Mouse (Mus musculus): ENCODE results near the gene Polr3g. TPM values are rescaled to one million over a fixed set of nuclear protein-coding genes. Genes with fewer than 3 reads are reported as not detected.
"Not testable (repeated sequence)": the region's sequence is repeated elsewhere in the genome, so short reads cannot be mapped to it uniquely, and the experiment has no call there.

Gene Polr3g
- polyA plus RNA-seq, 1 experiment from 2014 or later: 12.8 TPM

GRCm38 (mm10) chr13:81650382-81650781 lies 60.4 kb downstream of the Polr3g start:
- not testable (repeated sequence) for ATAC-seq (ENCODE audit: low FRiP score)

GRCm38 (mm10) chr13:81646348-81646747 lies 64.5 kb downstream of the Polr3g start:
- Histone ChIP-seq H3K9ac (ENCODE audit: low read depth, low read length) (no peak overlapping the region), H3K36me3 (ENCODE audit: control insufficient read depth, insufficient read depth, low read length) (no peaks in the 10 kb centered on the region), H3K4me2 (replicated peaks; ENCODE audit: low read depth, low read length) (no peak overlapping the region), H3K27me3 (ENCODE audit: control insufficient read depth, insufficient read depth, low read length) (no peaks in the 10 kb centered on the region), H3K9me3 (ENCODE audit: control insufficient read depth, low read length) (no peaks in the 10 kb centered on the region), H3K4me1 (replicated peaks; ENCODE audit: control insufficient read depth, insufficient read depth, low read length) (no peaks in the 10 kb centered on the region), H3K27ac (ENCODE audit: low read depth, low read length) (no peak overlapping the region), H3K4me3 (ENCODE audit: low read depth, low read length) (no peak overlapping the region)
- DNase-seq (ENCODE audit: low spot score) (no peak), ATAC-seq (ENCODE audit: low FRiP score) (no peak)
- WGBS: 91% methylated on average over 6 of the region's 6 CpGs

More at GRCm38 (mm10) chr13:81650382-81650781, 60.4 kb downstream of the Polr3g start:
- not testable (repeated sequence) for H3K9ac ChIP-seq (ENCODE audit: low read depth, low read length); H3K27me3 ChIP-seq (ENCODE audit: control insufficient read depth, insufficient read depth, low read length); H3K4me3 ChIP-seq (ENCODE audit: low read depth, low read length); H3K27ac ChIP-seq (ENCODE audit: low read depth, low read length); H3K4me1 ChIP-seq (replicated peaks; ENCODE audit: control insufficient read depth, insufficient read depth, low read length); DNase-seq (ENCODE audit: low spot score); H3K36me3 ChIP-seq (ENCODE audit: control insufficient read depth, insufficient read depth, low read length); H3K4me2 ChIP-seq (replicated peaks; ENCODE audit: low read depth, low read length); H3K9me3 ChIP-seq (ENCODE audit: control insufficient read depth, low read length)
- 85% methylated on average over 5 of the region's 6 CpGs for WGBS

- DNase-seq (ENCODE audit: low spot score) (no peak), ATAC-seq (ENCODE audit: low FRiP score) (no peak)
- H3K27me3 ChIP-seq (ENCODE audit: control insufficient read depth, insufficient read depth, low read length): no peaks in the 10 kb centered on the region
- H3K9me3 ChIP-seq (ENCODE audit: control insufficient read depth, low read length): no peaks in the 10 kb centered on the region
- H3K9ac ChIP-seq (ENCODE audit: low read depth, low read length): no peak overlapping the region
- H3K4me3 ChIP-seq (ENCODE audit: low read depth, low read length): no peak overlapping the region
- H3K36me3 ChIP-seq (ENCODE audit: control insufficient read depth, insufficient read depth, low read length): no peaks in the 10 kb centered on the region
- 92% methylated on average over 11 of the region's 11 CpGs for WGBS
- no peaks in the 10 kb centered on the region; the same call in 1 of the 2 replicates for H3K4me1 ChIP-seq (replicated peaks; ENCODE audit: control insufficient read depth, insufficient read depth, low read length)
- no peak overlapping the region for H3K4me2 ChIP-seq (replicated peaks; ENCODE audit: low read depth, low read length)
- no peak overlapping the region for H3K27ac ChIP-seq (ENCODE audit: low read depth, low read length)
These were observed 66.7 kb downstream of the Polr3g start for GRCm38 (mm10) chr13:81644047-81644565.

- Histone ChIP-seq H3K4me2 (replicated peaks; ENCODE audit: low read depth, low read length) (no peak overlapping the region), H3K36me3 (ENCODE audit: control insufficient read depth, insufficient read depth, low read length) (no peaks in the 10 kb centered on the region), H3K9ac (ENCODE audit: low read depth, low read length) (no peak overlapping the region), H3K9me3 (ENCODE audit: control insufficient read depth, low read length) (no peaks in the 10 kb centered on the region), H3K27ac (ENCODE audit: low read depth, low read length) (peak overlapping the region; percentile 36), H3K4me1 (replicated peaks; ENCODE audit: control insufficient read depth, insufficient read depth, low read length) (no peaks in the 10 kb centered on the region; the same call in 1 of the 2 replicates), H3K4me3 (ENCODE audit: low read depth, low read length) (no peak overlapping the region), H3K27me3 (ENCODE audit: control insufficient read depth, insufficient read depth, low read length) (no peaks in the 10 kb centered on the region)
- WGBS: 69% methylated on average over 7 of the region's 7 CpGs
- DNase-seq (ENCODE audit: low spot score) (no peak), ATAC-seq (ENCODE audit: low FRiP score) (no peak)
These were observed 68.2 kb downstream of the Polr3g start for GRCm38 (mm10) chr13:81642491-81643149.

GRCm38 (mm10) chr13:81641289-81642045 lies 69.3 kb downstream of the Polr3g start:
- H3K9me3 ChIP-seq (ENCODE audit: control insufficient read depth, low read length): no peaks in the 10 kb centered on the region
- H3K9ac ChIP-seq (ENCODE audit: low read depth, low read length): 0 out of 2 replicates have a peak overlapping the region, but pooled peaks have one; percentile 19
- no peaks in the 10 kb centered on the region; the same call in 1 of the 2 replicates for H3K4me1 ChIP-seq (replicated peaks; ENCODE audit: control insufficient read depth, insufficient read depth, low read length)
- H3K4me2 ChIP-seq (replicated peaks; ENCODE audit: low read depth, low read length): peak overlapping the region; percentile 37
- no peaks in the 10 kb centered on the region for H3K36me3 ChIP-seq (ENCODE audit: control insufficient read depth, insufficient read depth, low read length)
- DNase-seq (ENCODE audit: low spot score): peak; percentile 82
- no peak overlapping the region for H3K4me3 ChIP-seq (ENCODE audit: low read depth, low read length)
- WGBS: 1% methylated on average over 8 of the region's 8 CpGs
- ATAC-seq (ENCODE audit: low FRiP score): peak; percentile 51
- H3K27ac ChIP-seq (ENCODE audit: low read depth, low read length): peak overlapping the region; percentile 51
- H3K27me3 ChIP-seq (ENCODE audit: control insufficient read depth, insufficient read depth, low read length): no peaks in the 10 kb centered on the region

- WGBS: 49% methylated on average over 6 of the region's 6 CpGs
- Histone ChIP-seq H3K4me3 (ENCODE audit: low read depth, low read length) (no peak overlapping the region), H3K27me3 (ENCODE audit: control insufficient read depth, insufficient read depth, low read length) (no peaks in the 10 kb centered on the region), H3K36me3 (ENCODE audit: control insufficient read depth, insufficient read depth, low read length) (no peaks in the 10 kb centered on the region), H3K4me1 (replicated peaks; ENCODE audit: control insufficient read depth, insufficient read depth, low read length) (no peaks in the 10 kb centered on the region; the same call in 1 of the 2 replicates), H3K9ac (ENCODE audit: low read depth, low read length) (no peak overlapping the region), H3K27ac (ENCODE audit: low read depth, low read length) (peak overlapping the region; percentile 19; the same call in 1 of the 2 replicates), H3K9me3 (ENCODE audit: control insufficient read depth, low read length) (no peaks in the 10 kb centered on the region), H3K4me2 (replicated peaks; ENCODE audit: low read depth, low read length) (0 out of 2 replicates have a peak overlapping the region, but pooled peaks have one; percentile 2)
- DNase-seq (ENCODE audit: low spot score) (peak; percentile 36), ATAC-seq (ENCODE audit: low FRiP score) (peak; percentile 31; the same call in 1 of the 2 replicates)
These were observed 69.9 kb downstream of the Polr3g start for GRCm38 (mm10) chr13:81640881-81641280.

GRCm38 (mm10) chr13:81639624-81640023 lies 71.2 kb downstream of the Polr3g start:
- H3K4me1 ChIP-seq (replicated peaks; ENCODE audit: control insufficient read depth, insufficient read depth, low read length): no peaks in the 10 kb centered on the region; the same call in 1 of the 2 replicates
- no peak overlapping the region for H3K4me3 ChIP-seq (ENCODE audit: low read depth, low read length)
- H3K36me3 ChIP-seq (ENCODE audit: control insufficient read depth, insufficient read depth, low read length): no peaks in the 10 kb centered on the region
- H3K27ac ChIP-seq (ENCODE audit: low read depth, low read length): no peak overlapping the region
- H3K9ac ChIP-seq (ENCODE audit: low read depth, low read length): no peak overlapping the region
- H3K27me3 ChIP-seq (ENCODE audit: control insufficient read depth, insufficient read depth, low read length): no peaks in the 10 kb centered on the region
- 14% methylated on average over 4 of the region's 4 CpGs for WGBS
- peak; percentile 65 for DNase-seq (ENCODE audit: low spot score)
- peak; percentile 71 for ATAC-seq (ENCODE audit: low FRiP score)
- no peaks in the 10 kb centered on the region for H3K9me3 ChIP-seq (ENCODE audit: control insufficient read depth, low read length)
- no peak overlapping the region for H3K4me2 ChIP-seq (replicated peaks; ENCODE audit: low read depth, low read length)

- under 1% methylated on average over 42 of the region's 42 CpGs for WGBS
- Histone ChIP-seq H3K4me3 (ENCODE audit: low read depth, low read length) (peak within 1 kb of the TSS; percentile 80), H3K9me3 (ENCODE audit: control insufficient read depth, low read length) (no peaks in the 10 kb centered on the region), H3K4me1 (replicated peaks; ENCODE audit: control insufficient read depth, insufficient read depth, low read length) (0 out of 2 replicates have a peak, but pooled peaks cover 3% of the 10 kb centered on the region), H3K27me3 (ENCODE audit: control insufficient read depth, insufficient read depth, low read length) (no peaks in the 10 kb centered on the region), H3K9ac (ENCODE audit: low read depth, low read length) (peak within 1 kb of the TSS; percentile 86), H3K4me2 (replicated peaks; ENCODE audit: low read depth, low read length) (peak within 1 kb of the TSS; percentile 68), H3K27ac (ENCODE audit: low read depth, low read length) (peak within 1 kb of the TSS; percentile 59), H3K36me3 (ENCODE audit: control insufficient read depth, insufficient read depth, low read length) (no peaks in the 10 kb centered on the region)
- ATAC-seq (ENCODE audit: low FRiP score) (peak; percentile 97), DNase-seq (ENCODE audit: low spot score) (peak; percentile 95)
These were observed 77.9 kb downstream of the Polr3g start, which contains the start of gene Adgrv1 for GRCm38 (mm10) chr13:81632720-81633415. Adgrv1 (minus strand) TSS chr13:81633154.

Measured in hindbrain, embryonic 11.5 days (tissue).